Mouse (Mus musculus) mouse trophoblast stem cell (cell line): ENCODE results near the gene Sec24c.

Source experiments
- in situ Hi-C, 2 experiments: fragments of 300-500 bp; cut with MseI, MboI; formaldehyde crosslinking; loops; 2 replicates in 1 of 2; 3 replicates in 1 of 2; pipeline ENCODE4 v1.15.1; 2025

The Sec24c gene

GRCm38 (mm10) chr14:20659687-20660086 lies 14.4 kb upstream of the Sec24c start:
- in situ Hi-C loops: loop anchor here (5.0 to 10.0 kb wide), 2 partner anchors 82 to 85 kb away; no protein-coding TSS in a partner anchor

- in situ Hi-C loops: no loop called here
Observed at GRCm38 (mm10) chr14:20660827-20661660, 13.1 kb upstream of the Sec24c start.

GRCm38 (mm10) chr14:20661661-20662331 lies 12.3 kb upstream of the Sec24c start:
- in situ Hi-C loops: no loop called here

GRCm38 (mm10) chr14:20662740-20663139 lies 11.4 kb upstream of the Sec24c start:
- in situ Hi-C loops: no loop called here

GRCm38 (mm10) chr14:20663601-20664000 lies 10.5 kb upstream of the Sec24c start:
- in situ Hi-C loops: no loop called here

- in situ Hi-C loops: no loop called here
Observed at GRCm38 (mm10) chr14:20664436-20664835, 9.7 kb upstream of the Sec24c start.

GRCm38 (mm10) chr14:20667469-20667868 lies 6.6 kb upstream of the Sec24c start:
- in situ Hi-C loops: no loop called here

GRCm38 (mm10) chr14:20668154-20668810 lies 5.8 kb upstream of the Sec24c start, which contains the start of gene Synpo2l:
Gene Synpo2l, minus strand, starts transcription at chr14:20668354.
- in situ Hi-C loops: no loop called here

- in situ Hi-C loops: no loop called here
Observed at GRCm38 (mm10) chr14:20672990-20673389, 1.1 kb upstream of the Sec24c start.

- in situ Hi-C loops: no loop called here
Observed at GRCm38 (mm10) chr14:20673735-20674063, 409 bp upstream of the Sec24c start.

- in situ Hi-C loops: no loop called here
Observed at GRCm38 (mm10) chr14:20677906-20678305, 3.8 kb downstream of the Sec24c start.

GRCm38 (mm10) chr14:20681742-20682141 lies 7.6 kb downstream of the Sec24c start:
- in situ Hi-C loops: no loop called here

- in situ Hi-C loops: no loop called here
Observed at GRCm38 (mm10) chr14:20682498-20682897, 8.4 kb downstream of the Sec24c start.

GRCm38 (mm10) chr14:20686576-20686975 lies 12.5 kb downstream of the Sec24c start:
- in situ Hi-C loops: no loop called here

- in situ Hi-C loops: no loop called here
Observed at GRCm38 (mm10) chr14:20689009-20689408, 14.9 kb downstream of the Sec24c start.

- in situ Hi-C loops: no loop called here
Observed at GRCm38 (mm10) chr14:20691772-20692171, 17.7 kb downstream of the Sec24c start.

- in situ Hi-C loops: no loop called here
Observed at GRCm38 (mm10) chr14:20693589-20694101, 19.5 kb downstream of the Sec24c start.

GRCm38 (mm10) chr14:20694185-20694883 lies 20.2 kb downstream of the Sec24c start:
- in situ Hi-C loops: no loop called here

- in situ Hi-C loops: no loop called here
Observed at GRCm38 (mm10) chr14:20694884-20695760, 21.0 kb downstream of the Sec24c start, which contains the start of gene Fut11. Gene Fut11, plus strand, starts transcription at chr14:20694968.

- in situ Hi-C loops: no loop called here
Observed at GRCm38 (mm10) chr14:20695761-20696520, 21.8 kb downstream of the Sec24c start.
